Mouse (Mus musculus): Measurements from ENCODE around the gene Katnal1. TPM values are rescaled to one million over a fixed set of nuclear protein-coding genes. Genes with fewer than 3 reads are reported as not detected.

The Katnal1 gene
- total and polyA plus RNA-seq, 3 experiments = 2.8 to 7.0 (median 3.2) TPM

DNA sequence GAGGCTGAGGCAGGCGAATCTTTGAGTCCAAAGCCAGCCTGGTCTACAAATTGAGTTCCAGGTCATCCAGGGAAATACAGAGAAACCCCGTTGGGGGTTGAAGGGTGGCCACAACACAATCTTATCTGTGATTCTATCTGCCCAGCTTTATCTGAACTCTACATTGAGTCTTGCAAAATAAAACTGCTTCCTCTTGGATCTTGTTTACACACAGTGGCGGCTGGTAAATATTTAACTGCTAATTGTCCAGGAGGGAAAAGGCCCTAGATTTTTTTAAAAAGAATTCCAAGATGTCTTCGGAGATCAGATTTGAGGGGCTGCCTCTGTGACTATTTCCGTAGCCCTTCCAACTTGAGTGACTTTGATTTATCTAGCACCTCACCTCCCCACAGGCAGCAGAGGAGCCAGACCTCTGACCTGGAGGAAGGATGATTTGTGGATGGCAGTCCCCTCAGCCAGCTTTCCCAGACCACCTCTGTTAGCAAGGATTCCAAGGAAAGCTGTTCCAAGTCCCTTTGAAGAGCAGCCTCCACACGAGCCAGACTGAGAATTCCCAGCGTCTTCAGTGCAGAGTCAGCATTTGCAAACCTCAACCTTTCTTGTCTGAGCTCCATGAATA lies 39.9 kb upstream of the Katnal1 start:
- Histone ChIP-seq H3K9ac (ENCODE audit: insufficient read depth, low read depth) (no peak overlapping the region), H3K79me2 (replicated peaks; ENCODE audit: control insufficient read depth, extremely low read depth, insufficient read depth, poor library complexity, severe bottlenecking) (no peaks in the 10 kb centered on the region), H3K4me2 (ENCODE audit: insufficient read depth, low read depth, poor library complexity, severe bottlenecking) (no peak overlapping the region), H3K4me1 (ENCODE audit: control insufficient read depth in 1 of 2, insufficient read depth in 2 of 2) (peaks cover 4 to 18% of the 10 kb centered on the region in 2 experiments; a peak in 3 of 4 replicates), H3K36me3 (replicated peaks in 1 of 2; ENCODE audit: control insufficient read depth in 1 of 2, insufficient read depth in 1 of 2, low read length in 1 of 2) (no peaks in the 10 kb centered on the region), H3K27me3 (replicated peaks) (no peaks in the 10 kb centered on the region), H3K4me3 (replicated peaks in 1 of 3; ENCODE audit: low read depth in 2 of 3, low read length in 2 of 3, poor library complexity in 1 of 3) (no peak overlapping the region), H3K27ac (ENCODE audit: insufficient read depth, low read depth) (no peak overlapping the region), H3K9me3 (replicated peaks; ENCODE audit: low read length) (no peaks in the 10 kb centered on the region)
- dilution Hi-C loops (cut with MboI; ENCODE audit: extremely low pct_ligation_motif_present, extremely low pct_unique_long_range_greater_than_20kb, low sequenced_read_pairs) (no loop called here), in situ Hi-C loops (cut with MboI; ENCODE audit: low pct_ligation_motif_present, low pct_unique_long_range_greater_than_20kb, low sequenced_read_pairs) (no loop called here)
- no peak for DNase-seq (ENCODE audit: extremely low read depth)
- TF ChIP-seq TCF12 (IDR thresholded peaks at IDR 0.05; ENCODE audit: low read depth, low read length) (no peak), ETS1 (conservative IDR thresholded peaks at IDR 0.05; ENCODE audit: low read depth, low read length) (no peak), E2F4 (IDR thresholded peaks at IDR 0.05; ENCODE audit: insufficient replicate concordance, low read depth, low read length) (no peak)

DNA sequence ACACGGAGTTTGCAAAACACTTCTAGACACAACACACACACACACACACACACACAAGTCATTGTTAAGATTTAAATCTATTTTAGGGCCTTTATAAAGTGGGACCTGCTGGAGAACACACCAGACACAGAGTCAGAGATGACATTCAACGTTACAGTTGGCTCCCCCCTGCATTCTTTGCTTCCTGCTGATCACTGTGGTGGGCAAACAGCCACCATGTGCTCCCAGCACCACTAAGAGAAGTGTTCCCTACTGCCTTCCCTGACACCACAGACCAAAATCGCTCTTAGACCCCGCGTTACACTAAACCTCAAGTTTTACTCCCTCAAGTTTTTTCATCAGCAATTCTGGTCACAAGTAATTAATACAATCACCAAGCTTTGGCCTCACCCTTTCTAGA lies 39.1 kb upstream of the Katnal1 start:
- no peak overlapping the region for H3K27ac ChIP-seq (ENCODE audit: insufficient read depth, low read depth)
- H3K9me3 ChIP-seq (replicated peaks; ENCODE audit: low read length) = no peaks in the 10 kb centered on the region
- H3K4me2 ChIP-seq (ENCODE audit: insufficient read depth, low read depth, poor library complexity, severe bottlenecking) = no peak overlapping the region
- H3K27me3 ChIP-seq (replicated peaks) = no peaks in the 10 kb centered on the region
- H3K4me3 ChIP-seq (replicated peaks in 1 of 3; ENCODE audit: low read depth in 2 of 3, low read length in 2 of 3, poor library complexity in 1 of 3) = no peak overlapping the region
- H3K36me3 ChIP-seq (replicated peaks in 1 of 2; ENCODE audit: control insufficient read depth in 1 of 2, insufficient read depth in 1 of 2, low read length in 1 of 2) = no peaks in the 10 kb centered on the region
- DNase-seq (ENCODE audit: extremely low read depth) = no peak
- no peak overlapping the region for H3K9ac ChIP-seq (ENCODE audit: insufficient read depth, low read depth)
- in situ Hi-C loops (cut with MboI; ENCODE audit: low pct_ligation_motif_present, low pct_unique_long_range_greater_than_20kb, low sequenced_read_pairs) = no loop called here
- no peaks in the 10 kb centered on the region for H3K79me2 ChIP-seq (replicated peaks; ENCODE audit: control insufficient read depth, extremely low read depth, insufficient read depth, poor library complexity, severe bottlenecking)
- H3K4me1 ChIP-seq (ENCODE audit: control insufficient read depth in 1 of 2, insufficient read depth in 2 of 2) = peaks cover 4 to 18% of the 10 kb centered on the region in 2 experiments; a peak in 3 of 4 replicates
- TF ChIP-seq NRF1 (IDR thresholded peaks at IDR 0.05; ENCODE audit: low read depth, low read length) (no peak), RAD21 (IDR thresholded peaks at IDR 0.05; ENCODE audit: low read depth, low read length) (no peak), MAZ (IDR thresholded peaks at IDR 0.05; ENCODE audit: low read depth, low read length) (no peak), ZKSCAN1 (IDR thresholded peaks at IDR 0.05; ENCODE audit: borderline replicate concordance, low read depth, low read length) (no peak), EP300 (IDR thresholded peaks at IDR 0.05; ENCODE audit: low read length) (no peak), IRF4 (IDR thresholded peaks at IDR 0.05; ENCODE audit: low read depth, low read length) (no peak), NELFE (IDR thresholded peaks at IDR 0.05; ENCODE audit: low read depth, low read length) (no peak), JUND (conservative IDR thresholded peaks at IDR 0.05; ENCODE audit: low read depth, low read length) (no peak), MYC (IDR thresholded peaks at IDR 0.05; ENCODE audit: low read depth, low read length) (no peak), CHD2 (IDR thresholded peaks at IDR 0.05; ENCODE audit: low read length) (no peak), USF2 (conservative IDR thresholded peaks at IDR 0.05; ENCODE audit: low read depth, low read length) (no peak), KAT2A (IDR thresholded peaks at IDR 0.05; ENCODE audit: insufficient replicate concordance, low read length) (no peak), MEF2A (IDR thresholded peaks at IDR 0.05; ENCODE audit: borderline replicate concordance, low read depth, low read length) (no peak), CTCF (conservative IDR thresholded peaks at IDR 0.05 in 1 of 2, IDR thresholded peaks at IDR 0.05 in 1 of 2; ENCODE audit: low read depth in 2 of 2, low read length in 2 of 2) (no peak), TBP (conservative IDR thresholded peaks at IDR 0.05; ENCODE audit: low read depth, low read length) (no peak), HCFC1 (IDR thresholded peaks at IDR 0.05; ENCODE audit: low read depth, low read length) (no peak), SMC3 (IDR thresholded peaks at IDR 0.05; ENCODE audit: low read depth, low read length) (no peak), UBTF (IDR thresholded peaks at IDR 0.05; ENCODE audit: low read depth, low read length) (no peak)
- dilution Hi-C loops (cut with MboI; ENCODE audit: extremely low pct_ligation_motif_present, extremely low pct_unique_long_range_greater_than_20kb, low sequenced_read_pairs) = no loop called here
